In genomic region chr11:97304631-97305030, GRCm38 (mm10) we compare ENCODE assay signal across 20 mouse cellular contexts. TPM values are rescaled to one million over a fixed set of nuclear protein-coding genes. Genes with fewer than 3 reads are reported as not detected.
"Had no signal": no experiment of that assay in that cellular context is flagged by ENCODE, and none has a peak within 500 bp of the region (broad histone marks: within the 10 kb centered on the region; RNA-seq: fewer than 3 reads in every experiment).

No protein-coding gene starts in this region.

- ATAC-seq: midbrain, embryonic 16.5 days had no signal

- H3K9ac ChIP-seq: lung, embryonic 14.5 days; midbrain, embryonic 12.5 days; neural tube, embryonic 13.5 days; neural tube, embryonic 15.5 days; stomach, embryonic 15.5 days had no signal

- H3K27me3 ChIP-seq: neural tube, embryonic 15.5 days; stomach, embryonic 15.5 days had no signal

- H3K36me3 ChIP-seq: midbrain, embryonic 10.5 days; midbrain, embryonic 12.5 days; neural tube, embryonic 13.5 days; neural tube, embryonic 15.5 days; stomach, embryonic 15.5 days had no signal

- H3K4me2 ChIP-seq: lung, embryonic 14.5 days; midbrain, embryonic 12.5 days; neural tube, embryonic 13.5 days; neural tube, embryonic 15.5 days; stomach, embryonic 15.5 days had no signal

- H3K27ac ChIP-seq: midbrain, embryonic 10.5 days; midbrain, embryonic 12.5 days; neural tube, embryonic 13.5 days; neural tube, embryonic 15.5 days; stomach, embryonic 15.5 days had no signal

- H3K4me3 ChIP-seq: midbrain, embryonic 10.5 days; midbrain, embryonic 12.5 days; myocyte; neural tube, embryonic 13.5 days; neural tube, embryonic 15.5 days; stomach, embryonic 15.5 days had no signal

- H3K9me3 ChIP-seq: midbrain, embryonic 10.5 days; midbrain, embryonic 12.5 days; neural tube, embryonic 13.5 days; neural tube, embryonic 15.5 days; stomach, embryonic 15.5 days had no signal

- DNase-seq: lung, adult 18-20 months; lung, embryonic 14.5 days; lung, postnatal 10 days; lung, postnatal 4 days; midbrain, embryonic 14.5 days; retina, postnatal 1 day; right cerebral cortex, adult 18-20 months; right cerebral cortex, postnatal 25 days; right cerebral cortex, postnatal 4 days; thymus, adult 2 months; thymus, postnatal 25 days had no signal

RNA-seq across cellular contexts. Expression of gene Gpr179, which starts 47.2 kb away (rescaled TPM):
- total RNA-seq: megakaryocyte-erythroid progenitor cell, adult 5-6 weeks had no signal
- polyA plus RNA-seq: liver, embryonic 16.5 days had no signal
